Mouse (Mus musculus): Measurements from ENCODE around the gene Map6. TPM values are rescaled to one million over a fixed set of nuclear protein-coding genes. Genes with fewer than 3 reads are reported as not detected.

The Map6 gene
- total and polyA plus RNA-seq, 2 experiments from 2014 or later = 126 to 326 TPM

DNA sequence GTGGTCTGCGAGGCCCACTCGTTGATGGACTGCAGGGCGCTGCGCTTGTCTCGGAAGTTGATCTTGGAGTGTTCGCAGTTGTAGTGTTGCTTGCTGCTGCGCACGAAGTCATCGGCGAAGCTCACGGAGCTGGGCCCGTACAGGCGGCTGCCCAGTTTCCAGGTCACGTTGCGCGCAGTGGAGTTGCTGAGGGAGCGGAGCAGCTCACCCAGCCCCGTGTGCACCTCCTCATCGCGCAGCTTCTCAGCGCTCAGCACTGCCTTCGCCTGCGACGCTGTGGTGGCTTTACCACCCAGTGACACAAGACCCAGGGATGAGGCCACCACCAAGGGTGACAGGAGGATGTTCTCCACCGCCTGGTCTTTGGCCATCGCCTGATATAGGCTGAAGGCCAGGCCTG is 81.6 kb downstream of the Map6 start:
- DNase-seq (ENCODE audit: low spot score) = no peak
- H3K9ac ChIP-seq (replicated peaks; ENCODE audit: low read length, poor library complexity, severe bottlenecking) = no peak overlapping the region
- no peaks in the 10 kb centered on the region for H3K27me3 ChIP-seq (ENCODE audit: insufficient read depth, low read length)
- 96% methylated on average over 26 of the region's 26 CpGs for WGBS
- ATAC-seq (ENCODE audit: low FRiP score) = no peak
- no peak overlapping the region for H3K4me2 ChIP-seq (ENCODE audit: low read depth, low read length, poor library complexity, severe bottlenecking)
- TF ChIP-seq CTCF (IDR thresholded peaks at IDR 0.05) = no peak
- H3K4me1 ChIP-seq (ENCODE audit: insufficient read depth, low read length) = 0 out of 2 replicates have a peak, but pooled peaks cover 4% of the 10 kb centered on the region
- H3K27ac ChIP-seq (ENCODE audit: low read depth, low read length) = no peak overlapping the region
- no peak overlapping the region for H3K4me3 ChIP-seq (ENCODE audit: low read depth, low read length)
- no peaks in the 10 kb centered on the region for H3K36me3 ChIP-seq (ENCODE audit: insufficient read depth, low read length)
- no peaks in the 10 kb centered on the region for H3K9me3 ChIP-seq (ENCODE audit: low read length)

DNA sequence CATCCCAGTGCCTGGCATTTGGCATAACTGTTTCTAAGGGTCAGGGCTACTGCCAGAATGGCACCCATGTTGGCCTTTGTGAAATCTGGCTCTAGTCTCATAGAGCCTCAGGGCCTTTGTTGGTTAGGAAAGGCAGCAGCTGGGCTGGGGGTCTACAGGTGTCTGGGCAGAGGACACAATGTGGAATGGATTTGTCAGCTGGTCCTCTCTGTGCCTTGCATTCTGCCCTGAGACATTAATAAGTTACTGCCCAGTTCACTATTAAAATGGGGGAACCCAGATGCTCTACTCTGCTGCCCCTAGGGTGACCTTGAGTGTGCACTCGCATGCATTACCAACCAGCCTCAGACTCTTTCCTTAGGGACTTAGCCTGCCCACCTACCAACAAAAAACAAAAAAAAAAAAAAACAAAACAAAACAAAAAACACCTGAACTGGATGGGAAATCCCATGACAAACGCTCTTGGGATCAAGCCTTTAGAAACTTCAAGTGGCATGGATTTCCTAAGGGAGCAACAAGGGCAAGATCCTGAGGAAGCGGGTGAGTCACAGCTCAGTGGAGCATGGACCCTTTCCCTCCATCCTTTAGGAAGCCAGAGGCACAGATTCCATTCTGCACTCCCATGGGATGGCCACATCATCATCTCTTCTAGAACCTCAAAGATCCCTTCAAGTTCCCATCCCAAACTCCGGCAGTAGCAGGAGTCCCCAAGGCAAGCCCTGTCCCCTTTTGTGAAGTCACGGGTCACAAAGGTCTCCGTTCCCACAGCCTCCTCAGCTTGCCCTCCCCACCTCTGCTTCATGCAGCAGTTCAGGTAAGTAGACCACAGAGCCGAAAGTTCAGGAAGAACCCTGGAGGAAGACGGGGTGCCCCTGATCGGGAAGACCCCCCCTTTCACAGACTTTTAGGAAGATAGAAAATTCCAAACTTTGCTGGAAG is 82.8 kb downstream of the Map6 start:
- Histone ChIP-seq H3K4me3 (ENCODE audit: low read depth, low read length) (no peak overlapping the region), H3K9ac (replicated peaks; ENCODE audit: low read length, poor library complexity, severe bottlenecking) (no peak overlapping the region), H3K4me2 (ENCODE audit: low read depth, low read length, poor library complexity, severe bottlenecking) (no peak overlapping the region), H3K27ac (ENCODE audit: low read depth, low read length) (no peak overlapping the region), H3K4me1 (ENCODE audit: insufficient read depth, low read length) (0 out of 2 replicates have a peak, but pooled peaks cover 5% of the 10 kb centered on the region), H3K36me3 (ENCODE audit: insufficient read depth, low read length) (no peaks in the 10 kb centered on the region), H3K9me3 (ENCODE audit: low read length) (no peaks in the 10 kb centered on the region), H3K27me3 (ENCODE audit: insufficient read depth, low read length) (no peaks in the 10 kb centered on the region)
- TF ChIP-seq CTCF (IDR thresholded peaks at IDR 0.05) = no peak
- DNase-seq (ENCODE audit: low spot score) (no peak), ATAC-seq (ENCODE audit: low FRiP score) (no peak)
- 77% methylated on average over 9 of the region's 9 CpGs for WGBS

DNA sequence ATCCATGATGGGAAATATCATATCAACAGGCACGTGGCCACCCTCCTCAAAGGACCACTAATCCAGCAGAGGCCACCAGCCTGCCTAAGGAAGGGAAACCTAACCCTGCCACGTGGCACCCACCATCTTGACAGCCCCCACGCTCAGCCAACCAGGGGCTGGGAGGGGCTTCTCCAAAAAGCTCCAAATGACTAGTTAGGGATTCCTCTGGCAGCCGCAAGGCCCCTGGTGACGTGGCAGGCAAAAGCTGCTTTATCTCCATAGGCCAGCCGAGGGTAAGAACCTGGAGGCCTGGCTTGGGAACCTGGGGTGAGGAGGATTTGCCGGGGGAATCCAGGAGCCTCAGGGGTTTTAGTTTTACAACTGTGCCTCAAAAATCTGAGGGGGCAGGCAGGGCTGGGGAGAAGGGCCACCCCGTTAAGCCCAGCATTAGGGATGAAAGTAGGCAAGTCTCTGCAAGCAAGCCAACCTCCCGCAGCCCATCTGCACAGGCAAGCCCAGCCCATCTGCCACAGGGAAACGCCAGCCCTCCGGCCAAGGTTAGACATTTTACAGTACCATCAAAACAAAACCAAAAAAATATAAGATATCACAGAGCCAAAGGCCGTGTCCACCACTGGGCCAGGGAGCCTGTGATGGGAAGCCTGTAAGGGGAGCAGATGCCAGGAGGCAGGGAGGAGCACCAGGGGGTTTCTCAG is 84.0 kb downstream of the Map6 start:
- H3K27ac ChIP-seq (ENCODE audit: low read depth, low read length) = peak overlapping the region; percentile 49
- WGBS = 17% methylated on average over 12 of the region's 12 CpGs
- no peaks in the 10 kb centered on the region for H3K27me3 ChIP-seq (ENCODE audit: insufficient read depth, low read length)
- DNase-seq (ENCODE audit: low spot score) = no peak
- no peak for TF ChIP-seq CTCF (IDR thresholded peaks at IDR 0.05)
- peak overlapping the region; percentile 49 for H3K4me2 ChIP-seq (ENCODE audit: low read depth, low read length, poor library complexity, severe bottlenecking)
- H3K9me3 ChIP-seq (ENCODE audit: low read length) = no peaks in the 10 kb centered on the region
- H3K36me3 ChIP-seq (ENCODE audit: insufficient read depth, low read length) = no peaks in the 10 kb centered on the region
- H3K9ac ChIP-seq (replicated peaks; ENCODE audit: low read length, poor library complexity, severe bottlenecking) = peak overlapping the region; percentile 20
- ATAC-seq (ENCODE audit: low FRiP score) = no peak; the same call in 1 of the 2 replicates
- H3K4me1 ChIP-seq (ENCODE audit: insufficient read depth, low read length) = peaks cover 16% of the 10 kb centered on the region; the same call in 1 of the 2 replicates
- peak overlapping the region; percentile 29 for H3K4me3 ChIP-seq (ENCODE audit: low read depth, low read length)

DNA sequence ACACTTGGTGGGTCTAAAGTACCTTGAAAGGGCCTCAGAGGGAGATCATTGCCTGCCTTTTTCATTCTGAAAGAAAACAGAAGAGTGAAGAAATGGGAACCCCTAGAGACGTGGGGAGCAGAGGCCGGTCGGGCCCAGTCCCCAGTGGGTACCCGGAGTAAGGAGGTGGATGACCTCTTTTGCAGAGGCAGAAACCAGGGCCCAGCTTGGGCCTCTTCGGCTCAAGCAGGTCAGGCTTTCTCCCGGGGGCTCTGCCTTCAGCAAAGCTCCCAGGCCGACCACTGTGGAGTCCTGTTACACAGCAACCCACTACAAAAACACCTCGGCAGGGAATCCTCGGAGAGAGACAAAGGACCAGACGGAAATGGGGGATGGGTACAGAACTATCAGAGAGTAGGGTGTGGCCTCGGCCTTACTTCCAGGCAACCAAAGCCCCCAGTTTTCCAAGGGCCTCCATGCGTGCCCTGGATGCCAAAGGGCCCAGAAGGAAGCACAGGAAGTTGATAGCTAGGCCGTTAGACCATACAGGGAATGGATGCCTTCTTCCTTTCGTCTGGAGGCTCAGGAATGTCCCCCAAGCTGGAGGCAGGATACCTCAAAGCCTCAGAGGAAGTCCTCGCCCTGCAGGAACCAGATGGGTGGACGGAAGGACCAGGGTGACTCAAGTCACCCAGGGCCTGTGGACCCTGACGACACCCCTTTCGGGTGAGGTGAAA is 84.7 kb downstream of the Map6 start:
- H3K4me3 ChIP-seq (ENCODE audit: low read depth, low read length) = peak overlapping the region; percentile 29
- ATAC-seq (ENCODE audit: low FRiP score) (no peak), DNase-seq (ENCODE audit: low spot score) (peak; percentile 71)
- TF ChIP-seq CTCF (IDR thresholded peaks at IDR 0.05) = no peak
- 12% methylated on average over 18 of the region's 18 CpGs for WGBS
- H3K4me2 ChIP-seq (ENCODE audit: low read depth, low read length, poor library complexity, severe bottlenecking) = peak overlapping the region; percentile 49
- no peaks in the 10 kb centered on the region for H3K27me3 ChIP-seq (ENCODE audit: insufficient read depth, low read length)
- H3K9ac ChIP-seq (replicated peaks; ENCODE audit: low read length, poor library complexity, severe bottlenecking) = peak overlapping the region; percentile 20
- H3K27ac ChIP-seq (ENCODE audit: low read depth, low read length) = peak overlapping the region; percentile 49
- H3K9me3 ChIP-seq (ENCODE audit: low read length) = no peaks in the 10 kb centered on the region
- no peaks in the 10 kb centered on the region for H3K36me3 ChIP-seq (ENCODE audit: insufficient read depth, low read length)
- peaks cover 21% of the 10 kb centered on the region for H3K4me1 ChIP-seq (ENCODE audit: insufficient read depth, low read length)

DNA sequence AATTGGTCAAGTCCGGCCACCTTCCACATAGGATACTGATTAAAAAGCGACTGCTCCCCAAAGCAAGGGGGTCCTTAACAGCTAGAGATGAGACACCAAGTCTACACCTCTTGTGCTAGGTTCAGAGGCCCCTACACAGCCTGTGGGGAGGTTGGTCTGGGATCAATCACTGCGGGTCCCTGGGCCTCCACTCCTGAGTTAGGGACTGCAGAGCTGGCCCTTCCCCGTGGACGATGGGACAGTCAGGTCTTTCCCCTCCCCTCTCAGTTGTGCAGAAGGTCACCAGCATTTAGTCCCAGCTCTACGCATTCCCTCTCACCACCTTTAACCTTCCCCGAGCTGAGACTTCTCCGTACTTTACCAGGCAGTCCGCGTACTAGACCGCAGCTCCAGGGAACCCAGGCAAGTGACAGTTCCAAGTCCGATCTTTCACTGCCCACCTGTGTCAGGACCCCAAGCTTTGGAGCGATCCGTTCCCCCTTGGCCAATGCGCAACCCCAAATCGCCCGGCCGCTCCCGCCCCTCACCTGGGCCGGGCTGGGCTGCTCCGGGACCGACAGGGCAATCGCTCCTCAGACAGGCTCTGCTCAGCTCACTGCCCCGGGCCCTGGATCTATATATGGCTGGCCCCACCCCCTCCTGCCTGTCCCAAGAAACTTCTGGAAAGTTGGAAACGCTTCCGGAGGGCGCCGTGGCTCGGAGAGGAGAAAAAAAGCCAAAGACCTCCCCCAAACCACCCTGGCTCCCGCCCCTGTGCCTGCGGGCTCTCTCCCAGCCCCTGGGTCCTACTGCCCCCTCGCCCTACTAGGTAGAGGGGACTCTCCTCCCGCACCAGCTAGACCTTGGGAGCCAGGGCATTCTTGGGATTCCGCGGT is 85.5 kb downstream of the Map6 start, which contains the start of gene Serpinh1:
Gene Serpinh1, minus strand, starts transcription at position 714 of the 875 bp plus-strand sequence.
- DNase-seq (ENCODE audit: low spot score) = peak; percentile 80
- 9% methylated on average over 34 of the region's 35 CpGs for WGBS
- no peaks in the 10 kb centered on the region for H3K36me3 ChIP-seq (ENCODE audit: insufficient read depth, low read length)
- no peaks in the 10 kb centered on the region for H3K9me3 ChIP-seq (ENCODE audit: low read length)
- H3K4me2 ChIP-seq (ENCODE audit: low read depth, low read length, poor library complexity, severe bottlenecking) = peak within 1 kb of the TSS; percentile 49
- peaks cover 21% of the 10 kb centered on the region for H3K4me1 ChIP-seq (ENCODE audit: insufficient read depth, low read length)
- H3K9ac ChIP-seq (replicated peaks; ENCODE audit: low read length, poor library complexity, severe bottlenecking) = peak within 1 kb of the TSS; percentile 20
- H3K27me3 ChIP-seq (ENCODE audit: insufficient read depth, low read length) = no peaks in the 10 kb centered on the region
- ATAC-seq (ENCODE audit: low FRiP score) = 0 out of 2 replicates have a peak, but pooled peaks have one; percentile 31
- peak within 1 kb of the TSS; percentile 49 for H3K27ac ChIP-seq (ENCODE audit: low read depth, low read length)
- no peak for TF ChIP-seq CTCF (IDR thresholded peaks at IDR 0.05)
- H3K4me3 ChIP-seq (ENCODE audit: low read depth, low read length) = peak within 1 kb of the TSS; percentile 29
